Mouse (Mus musculus): ENCODE results near the gene Lin7b.

The Lin7b gene

GRCm38 (mm10) chr7:45346905-45347304 is 23.5 kb downstream of the Lin7b start:
- DNase-seq, result no peak

GRCm38 (mm10) chr7:45343543-45343942 is 26.8 kb downstream of the Lin7b start:
- DNase-seq, result no peak

GRCm38 (mm10) chr7:45342081-45342480 is 28.3 kb downstream of the Lin7b start:
- no peak for DNase-seq

- DNase-seq, result peak; percentile 86
Measured at GRCm38 (mm10) chr7:45341303-45341702, 29.1 kb downstream of the Lin7b start.

- DNase-seq, result peak; percentile 43
Measured at GRCm38 (mm10) chr7:45340669-45341068, 29.7 kb downstream of the Lin7b start.

GRCm38 (mm10) chr7:45340066-45340442 is 30.3 kb downstream of the Lin7b start:
- DNase-seq, result no peak

- peak; percentile 57 for DNase-seq
Measured at GRCm38 (mm10) chr7:45339410-45340065, 30.8 kb downstream of the Lin7b start.

- peak; percentile 51 for DNase-seq
Measured at GRCm38 (mm10) chr7:45338161-45338911, 32.0 kb downstream of the Lin7b start.

GRCm38 (mm10) chr7:45337469-45337868 is 32.9 kb downstream of the Lin7b start:
- no peak for DNase-seq

- no peak for DNase-seq
Measured at GRCm38 (mm10) chr7:45336319-45336718, 34.1 kb downstream of the Lin7b start.

- DNase-seq, result no peak
Measured at GRCm38 (mm10) chr7:45335056-45335455, 35.3 kb downstream of the Lin7b start, which contains the start of gene Hrc. Gene Hrc (plus strand): TSS chr7:45335290.

- DNase-seq, result no peak
Measured at GRCm38 (mm10) chr7:45334605-45335004, 35.8 kb downstream of the Lin7b start.

- peak; percentile 78 for DNase-seq
Measured at GRCm38 (mm10) chr7:45333431-45333982, 36.9 kb downstream of the Lin7b start, which contains the start of gene Trpm4. Gene Trpm4 (minus strand): TSS chr7:45333780.

GRCm38 (mm10) chr7:45332685-45333425 is 37.5 kb downstream of the Lin7b start:
- peak; percentile 51 for DNase-seq

- no peak for DNase-seq
Measured at GRCm38 (mm10) chr7:45331502-45331901, 38.9 kb downstream of the Lin7b start.

GRCm38 (mm10) chr7:45328841-45329475 is 41.4 kb downstream of the Lin7b start:
- no peak for DNase-seq

GRCm38 (mm10) chr7:45325800-45326199 is 44.6 kb downstream of the Lin7b start:
- no peak for DNase-seq

- DNase-seq, result no peak
Measured at GRCm38 (mm10) chr7:45323069-45323468, 47.3 kb downstream of the Lin7b start.

GRCm38 (mm10) chr7:45322245-45322644 is 48.1 kb downstream of the Lin7b start:
- DNase-seq, result no peak

Measured in kidney, adult 9 months (tissue).